Mouse (Mus musculus) forebrain, embryonic 12.5 days (tissue): ENCODE results near the gene Cela3a. TPM values are rescaled to one million over a fixed set of nuclear protein-coding genes. Genes with fewer than 3 reads are reported as not detected.

Experiments used
- ATAC-seq: fragments of 200-750 bp; cut with Nextera tagmentation; 2 replicates; pipeline ENCODE4 v1.8.0; 2017; ENCODE audit warnings: moderate TSS enrichment; ENCODE audit not compliant: low FRiP score
- H3K27ac ChIP-seq: fragments of 300-500 bp; sonication (generic); 2 replicates; pipeline ENCODE4 v1.5.1; 2016; ENCODE audit warnings: mild to moderate bottlenecking
- H3K27me3 ChIP-seq: fragments of 300-500 bp; sonication (generic); 2 replicates; pipeline ENCODE4 v1.6.1; 2016; ENCODE audit warnings: mild to moderate bottlenecking
- H3K36me3 ChIP-seq: fragments of 300-500 bp; sonication (generic); replicated peaks from 2 replicates; pipeline ENCODE4 v1.6.1; 2016; ENCODE audit warnings: mild to moderate bottlenecking
- H3K4me1 ChIP-seq: fragments of 300-500 bp; sonication (generic); 2 replicates; pipeline ENCODE4 v1.6.1; 2016
- H3K4me2 ChIP-seq: fragments of 300-500 bp; sonication (generic); 2 replicates; pipeline ENCODE4 v1.6.1; 2016; ENCODE audit warnings: mild to moderate bottlenecking, moderate library complexity
- H3K4me3 ChIP-seq: fragments of 300-500 bp; sonication (generic); replicated peaks from 2 replicates; pipeline ENCODE4 v1.5.1; 2016; ENCODE audit warnings: mild to moderate bottlenecking
- H3K9ac ChIP-seq: fragments of 300-500 bp; sonication (generic); 2 replicates; pipeline ENCODE4 v1.6.1; 2016; ENCODE audit warnings: mild to moderate bottlenecking
- H3K9me3 ChIP-seq: fragments of 300-500 bp; sonication (generic); 2 replicates; pipeline ENCODE4 v1.6.1; 2016
- WGBS: fragments of 180-500 bp; shearing (Covaris S2); methylation state at CpG from one replicate; pipeline ENCODE4 v1.1.7; 2016; 5-methylcytosine and 5-hydroxymethylcytosine counted together
- polyA plus RNA-seq: library from polyadenylated mRNA; unstranded; fragments of >200 nt; fragmentation: Nextera tagmentation; extraction: Ambion mirVana; gene quantifications from 2 replicates; pipeline ENCODE4 v1.2.1, GENCODE M21; 2016

Gene Cela3a
- polyA plus RNA-seq, 1 experiment from 2014 or later: not detected

GRCm38 (mm10) chr4:137396641-137397525 lies 12.7 kb downstream of the Cela3a start:
- Histone ChIP-seq H3K36me3 (no peaks in the 10 kb centered on the region), H3K4me2 (no peak overlapping the region), H3K27me3 (no peaks in the 10 kb centered on the region), H3K9ac (no peak overlapping the region), H3K27ac (no peak overlapping the region), H3K4me3 (no peak overlapping the region), H3K4me1 (no peaks in the 10 kb centered on the region), H3K9me3 (no peaks in the 10 kb centered on the region)
- 82% methylated on average over 15 of the region's 15 CpGs for WGBS
- ATAC-seq: no peak

GRCm38 (mm10) chr4:137393378-137394135 lies 16.0 kb downstream of the Cela3a start:
- Histone ChIP-seq H3K9ac (no peak overlapping the region), H3K4me1 (0 out of 2 replicates have a peak, but pooled peaks cover 6% of the 10 kb centered on the region), H3K27me3 (no peaks in the 10 kb centered on the region), H3K4me3 (no peak overlapping the region), H3K27ac (no peak overlapping the region), H3K4me2 (no peak overlapping the region), H3K9me3 (no peaks in the 10 kb centered on the region), H3K36me3 (no peaks in the 10 kb centered on the region)
- ATAC-seq: no peak
- WGBS: 79% methylated on average over 9 of the region's 9 CpGs

GRCm38 (mm10) chr4:137392874-137393273 lies 16.7 kb downstream of the Cela3a start:
- no peak overlapping the region for H3K4me3 ChIP-seq
- no peaks in the 10 kb centered on the region for H3K9me3 ChIP-seq
- H3K4me1 ChIP-seq: 0 out of 2 replicates have a peak, but pooled peaks cover 6% of the 10 kb centered on the region
- 90% methylated on average over 9 of the region's 9 CpGs for WGBS
- H3K27ac ChIP-seq: no peak overlapping the region
- H3K9ac ChIP-seq: no peak overlapping the region
- ATAC-seq: no peak
- H3K4me2 ChIP-seq: no peak overlapping the region
- no peaks in the 10 kb centered on the region for H3K27me3 ChIP-seq
- no peaks in the 10 kb centered on the region for H3K36me3 ChIP-seq

- H3K4me2 ChIP-seq: no peak overlapping the region
- peaks cover 15% of the 10 kb centered on the region for H3K4me1 ChIP-seq
- no peak overlapping the region for H3K9ac ChIP-seq
- no peaks in the 10 kb centered on the region for H3K9me3 ChIP-seq
- H3K27me3 ChIP-seq: no peaks in the 10 kb centered on the region
- ATAC-seq: no peak
- H3K27ac ChIP-seq: no peak overlapping the region
- H3K4me3 ChIP-seq: no peak overlapping the region
- H3K36me3 ChIP-seq: no peaks in the 10 kb centered on the region
- WGBS: 88% methylated on average over 3 of the region's 3 CpGs
Measured at GRCm38 (mm10) chr4:137391287-137391686, 18.3 kb downstream of the Cela3a start.

- Histone ChIP-seq H3K4me2 (no peak overlapping the region), H3K27me3 (no peaks in the 10 kb centered on the region), H3K27ac (no peak overlapping the region), H3K4me1 (peaks cover 15% of the 10 kb centered on the region), H3K9me3 (no peaks in the 10 kb centered on the region), H3K36me3 (no peaks in the 10 kb centered on the region), H3K9ac (no peak overlapping the region), H3K4me3 (no peak overlapping the region)
- 93% methylated on average over 4 of the region's 4 CpGs for WGBS
- ATAC-seq: no peak
Measured at GRCm38 (mm10) chr4:137390196-137390595, 19.4 kb downstream of the Cela3a start.

- no peak for ATAC-seq
- H3K9me3 ChIP-seq: no peaks in the 10 kb centered on the region
- H3K4me3 ChIP-seq: peak overlapping the region; percentile 74
- H3K4me2 ChIP-seq: peak overlapping the region; percentile 90
- no peaks in the 10 kb centered on the region for H3K27me3 ChIP-seq
- H3K27ac ChIP-seq: no peak overlapping the region
- H3K36me3 ChIP-seq: no peaks in the 10 kb centered on the region
- WGBS: 46% methylated on average over 6 of the region's 6 CpGs
- peaks cover 15% of the 10 kb centered on the region for H3K4me1 ChIP-seq
- peak overlapping the region; percentile 88; the same call in 1 of the 2 replicates for H3K9ac ChIP-seq
Measured at GRCm38 (mm10) chr4:137388983-137389382, 20.6 kb downstream of the Cela3a start.

GRCm38 (mm10) chr4:137388059-137388794 lies 21.4 kb downstream of the Cela3a start:
- H3K27ac ChIP-seq: peak overlapping the region; percentile 76
- H3K9ac ChIP-seq: peak overlapping the region; percentile 88
- peak overlapping the region; percentile 74 for H3K4me3 ChIP-seq
- H3K4me2 ChIP-seq: peak overlapping the region; percentile 90
- H3K36me3 ChIP-seq: no peaks in the 10 kb centered on the region
- no peaks in the 10 kb centered on the region for H3K9me3 ChIP-seq
- WGBS: 2% methylated on average over 46 of the region's 46 CpGs
- no peaks in the 10 kb centered on the region for H3K27me3 ChIP-seq
- peaks cover 15% of the 10 kb centered on the region for H3K4me1 ChIP-seq
- peak; percentile 95 for ATAC-seq

- Histone ChIP-seq H3K4me2 (peak overlapping the region; percentile 90), H3K36me3 (no peaks in the 10 kb centered on the region), H3K4me1 (peaks cover 15% of the 10 kb centered on the region), H3K27me3 (no peaks in the 10 kb centered on the region), H3K9ac (peak overlapping the region; percentile 88), H3K4me3 (peak overlapping the region; percentile 74), H3K27ac (peak overlapping the region; percentile 76), H3K9me3 (no peaks in the 10 kb centered on the region)
- 1% methylated on average over 20 of the region's 20 CpGs for WGBS
- ATAC-seq: 0 out of 2 replicates have a peak, but pooled peaks have one; percentile 27
Measured at GRCm38 (mm10) chr4:137387482-137388058, 22.0 kb downstream of the Cela3a start.

- WGBS: 35% methylated on average over 16 of the region's 16 CpGs
- Histone ChIP-seq H3K9ac (no peak overlapping the region), H3K27me3 (0 out of 2 replicates have a peak, but pooled peaks cover 5% of the 10 kb centered on the region), H3K27ac (no peak overlapping the region), H3K9me3 (no peaks in the 10 kb centered on the region), H3K4me1 (0 out of 2 replicates have a peak, but pooled peaks cover 4% of the 10 kb centered on the region), H3K4me3 (no peak overlapping the region), H3K4me2 (no peak overlapping the region), H3K36me3 (no peaks in the 10 kb centered on the region)
- no peak for ATAC-seq
Measured at GRCm38 (mm10) chr4:137380702-137381605, 28.6 kb downstream of the Cela3a start.

- Histone ChIP-seq H3K27me3 (0 out of 2 replicates have a peak, but pooled peaks cover 5% of the 10 kb centered on the region), H3K9ac (no peak overlapping the region), H3K9me3 (no peaks in the 10 kb centered on the region), H3K4me3 (no peak overlapping the region), H3K4me1 (0 out of 2 replicates have a peak, but pooled peaks cover 4% of the 10 kb centered on the region), H3K36me3 (no peaks in the 10 kb centered on the region), H3K4me2 (no peak overlapping the region), H3K27ac (no peak overlapping the region)
- WGBS: 89% methylated on average over 10 of the region's 10 CpGs
- ATAC-seq: no peak
Measured at GRCm38 (mm10) chr4:137379713-137380255, 29.8 kb downstream of the Cela3a start.
